In the genomic region with DNA sequence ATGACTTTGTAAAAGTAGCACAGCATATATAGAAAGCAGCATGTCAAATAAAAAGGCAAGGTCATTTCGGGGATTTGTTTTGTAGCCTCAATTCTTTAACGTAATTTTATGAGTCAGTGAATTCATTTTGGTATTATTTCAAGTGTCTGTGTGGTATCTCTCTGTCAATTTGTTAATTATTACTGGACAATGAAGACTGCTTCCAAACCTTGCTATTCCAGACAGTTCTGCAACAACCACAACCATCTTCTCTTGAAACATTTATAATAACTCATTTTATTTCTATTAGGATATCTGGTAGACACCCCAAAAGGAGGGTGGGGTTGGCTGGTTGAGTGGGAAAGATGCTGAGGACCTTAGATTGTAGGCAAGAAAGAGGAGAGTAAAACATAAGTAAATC, we compare ENCODE assay signal across 21 mouse cellular contexts. TPM values are rescaled to one million over a fixed set of nuclear protein-coding genes. Genes with fewer than 3 reads are reported as not detected.
DNase-seq lines count a peak whose midpoint lies in the region; ATAC-seq and TF ChIP-seq lines count a peak whose summit lies in the region.
"Had no signal": no experiment of that assay in that cellular context is flagged by ENCODE, and none has a peak within 500 bp of the region (broad histone marks: within the 10 kb centered on the region; RNA-seq: fewer than 3 reads in every experiment).

No protein-coding gene starts in this region.

- no peak for TF ChIP-seq POLR2A in kidney, adult 2 months (IDR thresholded peaks at IDR 0.05; ENCODE audit: low read depth, low read length)

- H3K9ac ChIP-seq in kidney, embryonic 16.5 days (replicated peaks; ENCODE audit: low read length) = no peak overlapping the region
- H3K9ac ChIP-seq in kidney, embryonic 15.5 days = no peak overlapping the region
- H3K9ac ChIP-seq in midbrain, embryonic 11.5 days (ENCODE audit: low read length) = no peak overlapping the region
- H3K9ac ChIP-seq in midbrain, embryonic 15.5 days = no peak overlapping the region

- H3K36me3 ChIP-seq in kidney, adult 2 months (ENCODE audit: control insufficient read depth, insufficient read depth, low read length) = no peaks in the 10 kb centered on the region
- no peaks in the 10 kb centered on the region for H3K36me3 ChIP-seq in kidney, embryonic 16.5 days (ENCODE audit: insufficient read depth, low read length)
- H3K36me3 ChIP-seq in kidney, embryonic 15.5 days = no peaks in the 10 kb centered on the region
- no peaks in the 10 kb centered on the region for H3K36me3 ChIP-seq in midbrain, embryonic 11.5 days (ENCODE audit: control insufficient read depth, insufficient read depth, low read length)
- H3K36me3 ChIP-seq in midbrain, embryonic 15.5 days (replicated peaks) = no peaks in the 10 kb centered on the region
- H3K36me3 ChIP-seq: G1E had no signal

- no peak for ATAC-seq in kidney, embryonic 16.5 days (ENCODE audit: low FRiP score, low TSS enrichment)
- no peak for ATAC-seq in kidney, embryonic 15.5 days (replicated peaks; ENCODE audit: low FRiP score)
- ATAC-seq in midbrain, embryonic 11.5 days (ENCODE audit: low FRiP score) = no peak
- ATAC-seq in midbrain, embryonic 15.5 days (replicated peaks) = no peak
- ATAC-seq: activated CD4-positive, CD25-positive, alpha-beta regulatory T cell, adult 4 months; CD4-positive, CD25-positive, alpha-beta regulatory T cell, adult 4 months; Patski had no signal

- 48% methylated on average over 2 of the region's 2 CpGs for WGBS in kidney, adult 2 months
- WGBS in kidney, embryonic 16.5 days = 86% methylated on average over 2 of the region's 2 CpGs
- 88% methylated on average over 2 of the region's 2 CpGs for WGBS in kidney, embryonic 15.5 days
- WGBS in midbrain, embryonic 11.5 days = 89% methylated on average over 2 of the region's 2 CpGs
- WGBS in midbrain, embryonic 15.5 days = 93% methylated on average over 2 of the region's 2 CpGs

- H3K27ac ChIP-seq in kidney, adult 2 months (ENCODE audit: insufficient read depth, low read depth, low read length) = peak overlapping the region; percentile 28; the same call in 1 of the 2 replicates
- H3K27ac ChIP-seq in kidney, embryonic 16.5 days (ENCODE audit: low read length) = no peak overlapping the region
- no peak overlapping the region for H3K27ac ChIP-seq in kidney, embryonic 15.5 days
- no peak overlapping the region for H3K27ac ChIP-seq in midbrain, embryonic 11.5 days (ENCODE audit: low read depth, low read length)
- H3K27ac ChIP-seq in midbrain, embryonic 15.5 days = no peak overlapping the region

- peaks cover 15% of the 10 kb centered on the region for H3K4me1 ChIP-seq in kidney, adult 2 months (ENCODE audit: control insufficient read depth, insufficient read depth, low read length)
- H3K4me1 ChIP-seq in kidney, embryonic 16.5 days (ENCODE audit: insufficient read depth, low read length) = peaks cover 7% of the 10 kb centered on the region; the same call in 1 of the 2 replicates
- peaks cover 9% of the 10 kb centered on the region for H3K4me1 ChIP-seq in kidney, embryonic 15.5 days
- H3K4me1 ChIP-seq in midbrain, embryonic 11.5 days (ENCODE audit: control insufficient read depth, insufficient read depth, low read length) = peaks cover 5% of the 10 kb centered on the region; the same call in 1 of the 2 replicates
- peaks cover 4% of the 10 kb centered on the region for H3K4me1 ChIP-seq in midbrain, embryonic 15.5 days

- peak; percentile 61 for DNase-seq in kidney, adult 2 months
- DNase-seq in kidney, adult 9 months = peak; percentile 58
- peak; percentile 21 for DNase-seq in midbrain, embryonic 11.5 days (ENCODE audit: low spot score, missing footprints)
- DNase-seq: adrenal gland, adult 2 months; adrenal gland, adult 8-10 months; adrenal gland, postnatal 10 days; adrenal gland, postnatal 14 days; adrenal gland, postnatal 25 days; adrenal gland, postnatal 36 days; B cell, adult 2 months; cerebellum, adult 11 months; cerebellum, adult 11-12 months; cerebellum, adult 18-20 months had no signal

- no peak overlapping the region for H3K4me2 ChIP-seq in kidney, embryonic 16.5 days (replicated peaks; ENCODE audit: low read depth, low read length)
- no peak overlapping the region for H3K4me2 ChIP-seq in kidney, embryonic 15.5 days
- H3K4me2 ChIP-seq in midbrain, embryonic 11.5 days = no peak overlapping the region
- H3K4me2 ChIP-seq in midbrain, embryonic 15.5 days = no peak overlapping the region

- no peaks in the 10 kb centered on the region for H3K27me3 ChIP-seq in kidney, adult 2 months (replicated peaks; ENCODE audit: control insufficient read depth, insufficient read depth, low read length)
- H3K27me3 ChIP-seq in kidney, embryonic 16.5 days (ENCODE audit: insufficient read depth, low read length) = peaks cover 13% of the 10 kb centered on the region
- peaks cover 21% of the 10 kb centered on the region for H3K27me3 ChIP-seq in kidney, embryonic 15.5 days
- H3K27me3 ChIP-seq in midbrain, embryonic 11.5 days (ENCODE audit: control insufficient read depth, insufficient read depth, low read length) = peaks cover 18% of the 10 kb centered on the region
- peaks cover 11% of the 10 kb centered on the region for H3K27me3 ChIP-seq in midbrain, embryonic 15.5 days (replicated peaks)
- H3K27me3 ChIP-seq: CH12.LX had no signal

- no peak overlapping the region for H3K4me3 ChIP-seq in kidney, adult 2 months (ENCODE audit: insufficient read depth, low read depth, low read length)
- H3K4me3 ChIP-seq in kidney, embryonic 16.5 days (ENCODE audit: low read length) = no peak overlapping the region
- H3K4me3 ChIP-seq in kidney, embryonic 15.5 days (replicated peaks) = no peak overlapping the region
- no peak overlapping the region for H3K4me3 ChIP-seq in midbrain, embryonic 11.5 days (ENCODE audit: low read depth, low read length)
- H3K4me3 ChIP-seq in midbrain, embryonic 15.5 days = no peak overlapping the region

- H3K9me3 ChIP-seq in kidney, embryonic 16.5 days (ENCODE audit: low read length) = peaks cover 4% of the 10 kb centered on the region; the same call in 1 of the 2 replicates
- H3K9me3 ChIP-seq in kidney, embryonic 15.5 days (replicated peaks) = no peaks in the 10 kb centered on the region
- no peaks in the 10 kb centered on the region for H3K9me3 ChIP-seq in midbrain, embryonic 11.5 days (ENCODE audit: control insufficient read depth, low read length)
- H3K9me3 ChIP-seq in midbrain, embryonic 15.5 days = no peaks in the 10 kb centered on the region

- TF ChIP-seq CTCF in kidney, adult 2 months (conservative IDR thresholded peaks at IDR 0.05; ENCODE audit: insufficient read depth, insufficient read length, low read depth, low read length) = no peak

RNA-seq across cellular contexts. Expression of gene Galnt3, which starts 4.1 kb away (rescaled TPM):
- 17.9 and 21.0 TPM in 2 replicates for polyA plus RNA-seq in kidney, adult 2 months (2012; rRNA removed)
- 11.4 and 13.6 TPM in 2 replicates for polyA plus RNA-seq in kidney, embryonic 16.5 days (2015; fragmentation: Nextera tagmentation; extraction: Ambion mirVana)
- polyA plus RNA-seq in kidney, embryonic 15.5 days (2015; fragmentation: Nextera tagmentation; extraction: Ambion mirVana) = 9.8 and 12.7 TPM in 2 replicates
- 0.37 and 1.1 TPM in 2 replicates for polyA plus RNA-seq in midbrain, embryonic 11.5 days (2014; fragmentation: Nextera tagmentation; extraction: Ambion mirVana)
- 1.6 and 2.0 TPM in 2 replicates for polyA plus RNA-seq in midbrain, embryonic 15.5 days (2015; fragmentation: Nextera tagmentation; extraction: Ambion mirVana)
- polyA plus RNA-seq: G1E had no signal
